Mouse (Mus musculus): ENCODE measurements at regions not wholly inside any gene's neighbourhood (a gene's known extent, or its start where the extent isn't known, plus 50 kb on each side); places are given as distances from the start of the nearest gene placed in this dataset.

DNA sequence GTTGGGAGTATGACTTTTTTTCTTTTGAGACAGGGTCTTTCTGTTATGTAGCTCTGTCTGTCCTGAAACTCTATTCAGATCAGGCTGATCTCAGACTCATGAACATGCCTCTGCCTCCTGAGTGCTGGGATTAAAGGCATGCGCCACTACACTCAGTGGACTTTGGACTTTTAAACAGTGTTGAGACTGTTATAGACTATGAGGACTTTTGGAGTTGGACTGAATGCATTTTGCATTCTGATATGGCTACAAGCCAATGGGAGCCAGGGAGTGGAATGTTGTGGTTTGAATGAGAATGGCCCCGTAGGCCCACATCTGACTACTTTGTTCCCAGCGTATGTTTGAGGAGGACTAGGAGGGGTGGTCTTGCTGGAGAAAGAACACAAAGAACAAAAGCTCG, 165.4 kb downstream of the Sec23ip start:
- no peak overlapping the region for H3K4me2 ChIP-seq
- no peaks in the 10 kb centered on the region for H3K9me3 ChIP-seq
- no peak for ATAC-seq (ENCODE audit: low read depth)
- H3K9ac ChIP-seq: no peak overlapping the region
- H3K27me3 ChIP-seq: no peaks in the 10 kb centered on the region
- WGBS: 86% methylated on average over 4 of the region's 4 CpGs
- H3K4me1 ChIP-seq (replicated peaks): no peaks in the 10 kb centered on the region
- H3K36me3 ChIP-seq: no peaks in the 10 kb centered on the region
- H3K27ac ChIP-seq (replicated peaks): no peak overlapping the region
- H3K4me3 ChIP-seq: no peak overlapping the region

DNA sequence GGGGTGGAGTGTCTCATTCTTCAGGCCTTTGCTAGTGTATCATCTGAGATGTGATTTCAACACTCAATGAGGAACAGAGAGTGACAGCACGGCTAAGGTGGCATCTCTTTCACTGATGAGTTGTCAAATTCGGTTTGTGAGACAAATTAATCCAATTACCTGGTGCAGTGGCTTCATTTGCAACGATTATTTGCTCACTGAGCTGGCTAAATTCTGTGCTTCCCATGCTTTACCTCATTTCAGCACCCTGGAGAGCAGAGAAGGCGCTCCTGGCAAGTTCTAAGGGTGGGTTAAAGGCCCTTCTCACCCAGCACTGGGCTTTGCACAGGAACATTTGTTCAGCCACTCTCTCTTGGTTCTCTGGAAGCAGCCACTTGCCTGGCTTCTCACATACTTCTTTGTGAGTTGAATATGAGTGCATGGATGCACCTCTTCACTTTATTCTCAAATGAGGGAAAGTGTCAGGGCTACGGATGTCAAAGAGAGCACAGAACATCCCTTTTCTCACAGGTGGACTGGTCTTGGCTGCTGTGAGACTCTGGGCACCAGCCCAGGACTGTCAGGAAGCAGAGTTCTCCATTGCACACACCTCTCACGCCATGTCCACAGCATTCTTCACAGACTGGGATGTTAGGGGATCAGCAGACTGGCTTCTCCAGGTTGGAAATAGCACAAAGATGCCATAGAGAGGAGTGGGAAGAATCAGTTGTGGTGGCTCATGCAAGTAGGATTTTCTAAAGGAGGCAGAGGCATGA, 193.4 kb downstream of the Sec23ip start:
- H3K36me3 ChIP-seq: no peaks in the 10 kb centered on the region
- no peaks in the 10 kb centered on the region for H3K27me3 ChIP-seq
- no peak overlapping the region for H3K27ac ChIP-seq (replicated peaks)
- H3K9me3 ChIP-seq: no peaks in the 10 kb centered on the region
- no peak overlapping the region for H3K9ac ChIP-seq
- no peak overlapping the region for H3K4me3 ChIP-seq
- H3K4me1 ChIP-seq (replicated peaks): no peaks in the 10 kb centered on the region
- no peak overlapping the region for H3K4me2 ChIP-seq
- whole genome bisulfite sequencing: 52% methylated on average over 6 of the region's 6 CpGs
- no peak for ATAC-seq (ENCODE audit: low read depth)

DNA sequence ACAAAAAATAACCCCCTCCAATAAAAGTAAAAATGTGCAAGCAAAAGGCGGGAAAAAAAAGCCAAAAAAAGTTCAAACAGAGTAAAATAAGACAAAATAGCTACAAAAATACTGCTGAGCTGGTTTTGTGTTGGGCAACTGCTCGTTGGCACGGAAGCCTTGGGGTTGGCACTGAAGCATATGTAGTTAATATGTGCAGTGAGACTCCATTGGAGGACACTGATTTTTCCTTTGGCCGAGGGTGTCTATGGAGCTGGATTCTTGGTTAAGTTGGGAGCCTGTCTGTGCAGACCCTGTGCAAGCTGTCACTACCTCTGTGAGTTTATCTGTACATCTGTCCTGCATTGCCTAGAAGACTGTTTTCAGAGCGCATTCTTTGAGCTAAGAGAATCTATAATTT, 215.8 kb downstream of the Sec23ip start:
- ATAC-seq (ENCODE audit: low read depth): no peak
- WGBS: 85% methylated on average over 5 of the region's 5 CpGs
- H3K27ac ChIP-seq (replicated peaks): no peak overlapping the region

DNA sequence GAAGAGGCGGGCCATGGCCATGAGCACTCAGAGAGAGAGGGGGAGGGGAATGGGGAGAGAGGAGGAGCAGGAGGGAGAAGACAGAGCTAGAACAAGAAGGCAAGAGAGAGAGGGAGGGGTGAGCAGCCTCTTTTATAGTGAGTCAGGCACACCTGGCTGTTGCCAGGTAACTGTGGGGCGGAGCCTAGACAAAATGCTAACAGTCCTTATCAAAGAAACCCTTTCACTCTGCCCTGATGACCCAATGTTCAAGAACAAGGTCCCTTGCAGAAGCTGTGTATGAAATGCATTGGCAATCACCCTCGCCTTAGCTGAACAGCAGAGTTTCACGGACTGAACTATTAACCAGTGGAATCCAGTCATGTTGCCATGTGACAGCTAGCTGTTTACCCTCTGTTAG, 235.2 kb downstream of the Sec23ip start:
- H3K9ac ChIP-seq: no peak overlapping the region
- H3K4me2 ChIP-seq: no peak overlapping the region
- no peaks in the 10 kb centered on the region for H3K36me3 ChIP-seq
- no peaks in the 10 kb centered on the region for H3K9me3 ChIP-seq
- no peaks in the 10 kb centered on the region for H3K27me3 ChIP-seq
- H3K4me1 ChIP-seq (replicated peaks): peaks cover 3% of the 10 kb centered on the region; the same call in 1 of the 2 replicates
- no peak overlapping the region for H3K27ac ChIP-seq (replicated peaks)
- no peak for ATAC-seq (ENCODE audit: low read depth)
- 85% methylated on average over 3 of the region's 4 CpGs for WGBS
- H3K4me3 ChIP-seq: no peak overlapping the region

More for the DNA sequence above, 215.8 kb downstream of the Sec23ip start:
- Histone ChIP-seq H3K4me1 (replicated peaks) (no peaks in the 10 kb centered on the region), H3K4me3 (no peak overlapping the region), H3K9ac (no peak overlapping the region), H3K27me3 (no peaks in the 10 kb centered on the region), H3K9me3 (no peaks in the 10 kb centered on the region), H3K4me2 (no peak overlapping the region), H3K36me3 (no peaks in the 10 kb centered on the region)

DNA sequence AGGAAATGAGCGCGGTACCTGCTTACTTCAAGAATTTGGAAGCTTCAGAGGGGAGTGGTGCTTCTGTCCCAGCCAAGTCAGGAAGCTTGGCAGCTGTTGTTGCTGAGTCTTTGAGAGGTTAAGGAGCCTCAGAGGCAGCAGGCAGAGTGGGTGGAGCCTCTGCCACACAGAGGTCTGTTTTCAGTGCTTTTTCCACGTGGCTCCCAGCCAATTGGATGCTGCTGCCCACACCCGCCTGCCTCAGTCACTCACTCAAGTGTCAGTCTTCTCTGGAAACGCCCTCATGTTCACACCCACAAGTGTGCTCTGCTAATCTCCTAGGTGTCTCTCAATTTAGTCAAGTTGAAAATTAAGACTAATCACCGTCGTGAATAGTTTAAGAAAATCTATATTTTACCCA, 236.1 kb downstream of the Sec23ip start:
- H3K4me2 ChIP-seq: no peak overlapping the region
- no peak for ATAC-seq (ENCODE audit: low read depth)
- 44% methylated on average over 7 of the region's 7 CpGs for WGBS
- H3K9me3 ChIP-seq: no peaks in the 10 kb centered on the region
- H3K27me3 ChIP-seq: no peaks in the 10 kb centered on the region
- no peak overlapping the region for H3K27ac ChIP-seq (replicated peaks)
- H3K4me3 ChIP-seq: no peak overlapping the region
- peaks cover 3% of the 10 kb centered on the region; the same call in 1 of the 2 replicates for H3K4me1 ChIP-seq (replicated peaks)
- H3K9ac ChIP-seq: no peak overlapping the region
- no peaks in the 10 kb centered on the region for H3K36me3 ChIP-seq

DNA sequence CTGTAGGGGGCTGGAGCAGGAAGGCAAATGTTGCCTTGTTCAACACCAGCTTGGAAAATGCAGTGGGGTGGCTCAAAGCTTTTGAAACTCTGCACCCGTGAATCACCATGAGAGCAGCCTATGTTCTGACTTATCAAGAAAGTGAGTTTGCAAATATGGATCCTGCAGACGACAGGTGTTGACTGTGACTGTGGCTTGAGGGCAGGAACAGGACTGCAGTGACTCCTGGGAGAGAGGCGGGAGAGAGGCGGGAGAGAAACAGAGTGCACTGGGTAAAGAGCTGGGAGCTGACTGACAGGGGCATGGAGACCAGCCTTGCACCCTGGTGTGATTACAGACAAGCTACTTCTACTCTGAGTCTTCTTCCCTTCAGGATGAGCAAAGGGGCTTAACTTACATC, 254.0 kb downstream of the Sec23ip start:
- no peaks in the 10 kb centered on the region for H3K27me3 ChIP-seq
- no peak overlapping the region for H3K4me3 ChIP-seq
- WGBS: 74% methylated on average over 4 of the region's 4 CpGs
- ATAC-seq (ENCODE audit: low read depth): no peak
- H3K9ac ChIP-seq: no peak overlapping the region
- no peak overlapping the region for H3K27ac ChIP-seq (replicated peaks)
- no peaks in the 10 kb centered on the region for H3K4me1 ChIP-seq (replicated peaks)
- H3K36me3 ChIP-seq: no peaks in the 10 kb centered on the region
- no peaks in the 10 kb centered on the region for H3K9me3 ChIP-seq
- no peak overlapping the region for H3K4me2 ChIP-seq

DNA sequence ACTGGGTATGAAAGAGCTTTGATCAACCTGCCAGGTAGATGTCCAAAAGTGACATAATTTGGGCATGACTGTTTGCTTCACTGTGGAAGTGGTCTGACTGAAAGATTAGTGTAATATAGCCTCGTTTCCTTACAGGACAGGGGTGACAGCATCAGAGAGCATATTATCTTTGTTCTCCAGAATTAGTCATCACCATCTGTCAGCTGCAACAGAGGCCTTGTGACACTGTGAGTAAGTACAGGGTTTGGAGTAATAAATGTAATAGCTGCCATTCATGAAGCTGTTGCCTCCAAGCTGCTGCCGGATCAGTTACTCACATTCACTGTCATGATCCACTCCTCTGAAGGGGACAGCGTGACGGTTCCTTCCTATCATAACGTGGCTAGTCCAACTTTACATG, 254.4 kb upstream of the Plpp4 start:
- no peaks in the 10 kb centered on the region for H3K27me3 ChIP-seq
- H3K36me3 ChIP-seq: no peaks in the 10 kb centered on the region
- WGBS: 70% methylated on average over 5 of the region's 5 CpGs
- H3K4me3 ChIP-seq: no peak overlapping the region
- no peak for ATAC-seq (ENCODE audit: low read depth)
- no peak overlapping the region for H3K9ac ChIP-seq
- H3K4me1 ChIP-seq (replicated peaks): no peaks in the 10 kb centered on the region
- H3K9me3 ChIP-seq: no peaks in the 10 kb centered on the region
- no peak overlapping the region for H3K4me2 ChIP-seq
- no peak overlapping the region for H3K27ac ChIP-seq (replicated peaks)

DNA sequence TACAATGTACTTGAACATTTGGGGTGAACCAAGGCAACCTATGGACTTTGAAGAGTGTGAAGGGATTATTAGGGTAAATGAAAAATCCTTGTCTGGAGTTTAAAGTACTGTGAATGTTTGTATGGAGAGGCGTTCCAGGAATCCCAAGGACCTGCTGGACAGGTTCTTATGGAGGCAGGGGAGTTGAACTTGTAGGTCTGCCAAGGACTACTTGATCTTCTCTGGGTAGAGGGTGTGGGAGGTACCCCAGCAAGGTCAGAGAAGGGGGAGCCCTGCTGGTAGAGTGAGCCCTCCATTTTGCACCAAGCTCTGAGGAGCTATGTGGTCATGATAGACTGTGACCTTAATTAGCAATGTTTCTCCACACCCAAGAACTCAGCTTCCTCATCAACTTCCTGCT, 253.7 kb upstream of the Plpp4 start:
- Histone ChIP-seq H3K4me1 (replicated peaks) (no peaks in the 10 kb centered on the region), H3K27me3 (no peaks in the 10 kb centered on the region), H3K36me3 (no peaks in the 10 kb centered on the region), H3K9me3 (no peaks in the 10 kb centered on the region), H3K27ac (replicated peaks) (no peak overlapping the region), H3K4me2 (no peak overlapping the region), H3K9ac (no peak overlapping the region), H3K4me3 (no peak overlapping the region)
- 75% methylated on average over 1 of the region's 1 CpGs for WGBS
- no peak for ATAC-seq (ENCODE audit: low read depth)

DNA sequence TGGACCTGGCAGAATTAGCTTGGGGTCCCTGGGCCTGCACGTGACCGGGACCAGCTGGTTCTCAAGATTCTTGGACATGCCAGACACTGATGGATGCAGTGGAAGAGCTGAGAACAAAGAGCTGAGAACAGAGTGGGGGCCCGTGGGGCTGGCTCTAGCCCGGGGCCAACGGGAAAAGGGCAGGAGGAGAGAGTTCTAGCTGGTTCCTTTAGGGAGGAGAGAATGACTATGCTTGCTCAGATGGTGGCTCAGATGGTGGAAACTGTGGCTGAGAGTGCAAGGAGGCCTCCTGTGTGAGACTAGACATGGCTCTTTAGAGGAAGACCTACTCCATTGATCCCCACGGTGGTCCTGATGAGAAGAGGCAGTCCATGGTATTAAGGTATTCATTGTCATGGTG, 240.5 kb upstream of the Plpp4 start:
- no peak overlapping the region for H3K9ac ChIP-seq
- no peaks in the 10 kb centered on the region for H3K9me3 ChIP-seq
- no peaks in the 10 kb centered on the region for H3K4me1 ChIP-seq (replicated peaks)
- no peaks in the 10 kb centered on the region for H3K27me3 ChIP-seq
- 82% methylated on average over 6 of the region's 6 CpGs for WGBS
- no peak overlapping the region for H3K4me3 ChIP-seq
- H3K4me2 ChIP-seq: no peak overlapping the region
- H3K27ac ChIP-seq (replicated peaks): no peak overlapping the region
- no peaks in the 10 kb centered on the region for H3K36me3 ChIP-seq
- no peak for ATAC-seq (ENCODE audit: low read depth)

DNA sequence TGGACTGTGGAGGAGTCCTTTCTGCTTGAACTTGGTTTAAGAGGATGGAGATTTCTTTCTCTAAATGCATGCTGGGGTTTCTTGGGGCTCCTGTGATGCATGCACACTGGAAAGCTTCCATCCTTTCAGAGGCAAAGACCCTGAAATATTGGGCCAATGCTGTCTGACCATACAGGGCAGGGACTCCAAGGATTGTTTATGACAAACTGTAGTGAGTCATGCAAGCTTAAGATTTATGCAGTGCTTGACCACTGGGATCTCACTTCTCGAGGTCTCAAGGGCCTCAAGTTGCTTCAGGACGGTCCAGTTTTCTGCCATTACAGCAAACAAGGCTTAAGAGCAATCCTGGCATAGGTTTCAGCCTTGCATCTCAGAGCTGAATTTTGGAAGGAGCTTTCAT, 229.7 kb upstream of the Plpp4 start:
- 65% methylated on average over 2 of the region's 2 CpGs for WGBS
- no peaks in the 10 kb centered on the region for H3K9me3 ChIP-seq
- no peak overlapping the region for H3K27ac ChIP-seq (replicated peaks)
- no peaks in the 10 kb centered on the region for H3K27me3 ChIP-seq
- no peak overlapping the region for H3K9ac ChIP-seq
- no peak overlapping the region for H3K4me2 ChIP-seq
- no peaks in the 10 kb centered on the region for H3K36me3 ChIP-seq
- ATAC-seq (ENCODE audit: low read depth): no peak
- H3K4me3 ChIP-seq: no peak overlapping the region
- H3K4me1 ChIP-seq (replicated peaks): no peaks in the 10 kb centered on the region

DNA sequence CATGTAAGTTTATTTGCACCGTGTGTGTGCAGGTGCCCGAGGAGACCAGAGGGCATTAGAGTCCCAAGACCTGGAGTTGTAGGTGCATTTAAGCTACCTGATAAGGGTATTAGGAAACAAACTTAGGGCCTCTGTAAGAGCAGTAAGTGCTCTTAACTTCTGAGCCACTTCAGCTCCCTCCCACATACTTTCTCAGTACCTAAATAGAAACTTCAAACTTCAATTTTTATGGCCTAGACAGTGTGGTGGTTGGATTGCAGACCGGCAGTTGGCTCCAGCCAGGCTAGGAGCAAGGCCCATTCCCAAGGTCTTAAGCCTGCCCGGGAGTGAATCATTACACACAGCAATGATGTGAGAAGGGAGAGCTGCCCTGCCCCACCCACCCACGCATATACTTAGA, 208.8 kb upstream of the Plpp4 start:
- Histone ChIP-seq H3K4me1 (replicated peaks) (no peaks in the 10 kb centered on the region), H3K9me3 (no peaks in the 10 kb centered on the region), H3K27ac (replicated peaks) (no peak overlapping the region), H3K9ac (no peak overlapping the region), H3K27me3 (no peaks in the 10 kb centered on the region), H3K4me3 (no peak overlapping the region), H3K4me2 (no peak overlapping the region), H3K36me3 (no peaks in the 10 kb centered on the region)
- no peak for ATAC-seq (ENCODE audit: low read depth)
- 79% methylated on average over 5 of the region's 5 CpGs for WGBS

DNA sequence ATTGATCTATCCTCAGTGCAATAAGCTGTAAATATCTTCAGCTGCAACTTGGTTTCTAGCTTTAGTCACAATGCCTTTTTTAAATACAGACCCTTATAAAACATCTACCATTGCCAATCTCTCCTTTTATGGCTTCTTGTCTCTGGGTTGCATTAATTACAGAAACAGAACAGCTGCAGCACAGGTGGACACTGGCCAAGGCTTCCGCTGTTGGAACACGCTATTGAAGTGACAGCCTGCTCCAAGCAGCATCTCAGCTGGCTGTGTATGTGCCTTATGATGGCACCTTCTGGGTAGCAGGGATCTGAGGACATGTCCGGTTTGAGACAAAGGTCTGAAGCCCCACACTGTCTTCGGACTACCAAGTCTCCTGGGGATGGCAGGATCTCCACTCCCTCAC, 207.1 kb upstream of the Plpp4 start:
- H3K4me1 ChIP-seq (replicated peaks): no peaks in the 10 kb centered on the region
- H3K4me2 ChIP-seq: no peak overlapping the region
- no peak for ATAC-seq (ENCODE audit: low read depth)
- no peaks in the 10 kb centered on the region for H3K36me3 ChIP-seq
- no peaks in the 10 kb centered on the region for H3K27me3 ChIP-seq
- no peaks in the 10 kb centered on the region for H3K9me3 ChIP-seq
- H3K4me3 ChIP-seq: no peak overlapping the region
- H3K9ac ChIP-seq: no peak overlapping the region
- WGBS: 85% methylated on average over 4 of the region's 4 CpGs
- no peak overlapping the region for H3K27ac ChIP-seq (replicated peaks)

DNA sequence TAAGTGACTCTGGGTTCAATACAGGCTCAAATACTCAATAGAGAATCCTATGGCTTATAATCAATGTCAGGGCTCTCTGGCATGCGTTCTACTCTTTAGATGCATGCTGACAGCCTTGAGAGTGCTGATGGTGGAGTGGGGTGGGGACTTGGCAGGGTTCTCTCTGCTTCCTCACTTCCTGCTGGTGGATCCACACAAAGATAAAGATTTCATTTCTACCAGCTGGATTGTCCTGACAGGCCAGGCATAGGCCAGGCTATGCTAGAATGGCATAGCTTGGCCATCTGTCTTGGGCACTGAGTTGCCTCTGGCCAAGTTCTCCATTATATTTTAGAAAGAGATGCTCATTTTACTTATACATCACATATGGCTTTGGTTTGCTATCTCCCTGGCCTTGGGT, 206.2 kb upstream of the Plpp4 start:
- ATAC-seq (ENCODE audit: low read depth): no peak
- WGBS: 90% methylated on average over 1 of the region's 1 CpGs
- Histone ChIP-seq H3K4me3 (no peak overlapping the region), H3K9ac (no peak overlapping the region), H3K27ac (replicated peaks) (no peak overlapping the region), H3K27me3 (no peaks in the 10 kb centered on the region), H3K9me3 (no peaks in the 10 kb centered on the region), H3K36me3 (no peaks in the 10 kb centered on the region), H3K4me1 (replicated peaks) (no peaks in the 10 kb centered on the region), H3K4me2 (no peak overlapping the region)
